Mouse (Mus musculus) T-helper 17 cell (primary cell): ENCODE results near the gene Cds1.

Source experiments
- in situ Hi-C, 2 experiments: fragments of 300-600 bp; cut with MboI, MseI; formaldehyde crosslinking; loops; 1 replicate in 1 of 2; 2 replicates in 1 of 2; pipeline ENCODE4 v1.15.1; 2025; ENCODE audit warnings: high pct_unique_total_duplicates in 2 of 2

Gene Cds1

GRCm38 (mm10) chr5:101776528-101776927, 11.6 kb downstream of the Cds1 start:
- in situ Hi-C loops: no loop called here

- in situ Hi-C loops: no loop called here
Measured at GRCm38 (mm10) chr5:101779376-101779863, 14.5 kb downstream of the Cds1 start.

GRCm38 (mm10) chr5:101780918-101781317, 16.0 kb downstream of the Cds1 start:
- in situ Hi-C loops: loop anchor here in 1 of 2 experiments (10.0 kb wide), 1 partner anchor 1836 kb away; no protein-coding TSS in a partner anchor

- in situ Hi-C loops: loop anchor here in 1 of 2 experiments (10.0 kb wide), 1 partner anchor 1840 kb away; no protein-coding TSS in a partner anchor
Measured at GRCm38 (mm10) chr5:101784328-101784727, 19.4 kb downstream of the Cds1 start.

- in situ Hi-C loops: loop anchor here in 1 of 2 experiments (10.0 kb wide), 1 partner anchor 1840 kb away; no protein-coding TSS in a partner anchor
Measured at GRCm38 (mm10) chr5:101784787-101785186, 19.9 kb downstream of the Cds1 start.

- in situ Hi-C loops: loop anchor here in 1 of 2 experiments (10.0 kb wide), 1 partner anchor 1841 kb away; no protein-coding TSS in a partner anchor
Measured at GRCm38 (mm10) chr5:101785921-101786614, 21.1 kb downstream of the Cds1 start.

- in situ Hi-C loops: loop anchor here in 1 of 2 experiments (10.0 kb wide), 1 partner anchor 1845 kb away; no protein-coding TSS in a partner anchor
Measured at GRCm38 (mm10) chr5:101789770-101790169, 24.8 kb downstream of the Cds1 start.

GRCm38 (mm10) chr5:101790560-101790959, 25.6 kb downstream of the Cds1 start:
- in situ Hi-C loops: no loop called here

- in situ Hi-C loops: no loop called here
Measured at GRCm38 (mm10) chr5:101792665-101793064, 27.7 kb downstream of the Cds1 start.

GRCm38 (mm10) chr5:101801891-101802290, 37.0 kb downstream of the Cds1 start:
- in situ Hi-C loops: no loop called here

GRCm38 (mm10) chr5:101802358-101803022, 37.6 kb downstream of the Cds1 start:
- in situ Hi-C loops: no loop called here

GRCm38 (mm10) chr5:101811296-101812169, 46.6 kb downstream of the Cds1 start:
- in situ Hi-C loops: no loop called here

- in situ Hi-C loops: no loop called here
Measured at GRCm38 (mm10) chr5:101816822-101817221, 51.9 kb downstream of the Cds1 start.

GRCm38 (mm10) chr5:101819216-101819615, 54.3 kb downstream of the Cds1 start:
- in situ Hi-C loops: no loop called here

- in situ Hi-C loops: no loop called here
Measured at GRCm38 (mm10) chr5:101819844-101820243, 54.9 kb downstream of the Cds1 start.

GRCm38 (mm10) chr5:101821052-101821451, 56.1 kb downstream of the Cds1 start:
- in situ Hi-C loops: no loop called here

- in situ Hi-C loops: no loop called here
Measured at GRCm38 (mm10) chr5:101821491-101822310, 56.8 kb downstream of the Cds1 start.

- in situ Hi-C loops: no loop called here
Measured at GRCm38 (mm10) chr5:101822311-101822670, 57.4 kb downstream of the Cds1 start.

- in situ Hi-C loops: no loop called here
Measured at GRCm38 (mm10) chr5:101825111-101825911, 60.4 kb downstream of the Cds1 start.

- in situ Hi-C loops: no loop called here
Measured at GRCm38 (mm10) chr5:101826531-101826970, 61.6 kb downstream of the Cds1 start.
